Mouse (Mus musculus): ENCODE data around the gene Rtn2.

Rtn2 gene

DNA sequence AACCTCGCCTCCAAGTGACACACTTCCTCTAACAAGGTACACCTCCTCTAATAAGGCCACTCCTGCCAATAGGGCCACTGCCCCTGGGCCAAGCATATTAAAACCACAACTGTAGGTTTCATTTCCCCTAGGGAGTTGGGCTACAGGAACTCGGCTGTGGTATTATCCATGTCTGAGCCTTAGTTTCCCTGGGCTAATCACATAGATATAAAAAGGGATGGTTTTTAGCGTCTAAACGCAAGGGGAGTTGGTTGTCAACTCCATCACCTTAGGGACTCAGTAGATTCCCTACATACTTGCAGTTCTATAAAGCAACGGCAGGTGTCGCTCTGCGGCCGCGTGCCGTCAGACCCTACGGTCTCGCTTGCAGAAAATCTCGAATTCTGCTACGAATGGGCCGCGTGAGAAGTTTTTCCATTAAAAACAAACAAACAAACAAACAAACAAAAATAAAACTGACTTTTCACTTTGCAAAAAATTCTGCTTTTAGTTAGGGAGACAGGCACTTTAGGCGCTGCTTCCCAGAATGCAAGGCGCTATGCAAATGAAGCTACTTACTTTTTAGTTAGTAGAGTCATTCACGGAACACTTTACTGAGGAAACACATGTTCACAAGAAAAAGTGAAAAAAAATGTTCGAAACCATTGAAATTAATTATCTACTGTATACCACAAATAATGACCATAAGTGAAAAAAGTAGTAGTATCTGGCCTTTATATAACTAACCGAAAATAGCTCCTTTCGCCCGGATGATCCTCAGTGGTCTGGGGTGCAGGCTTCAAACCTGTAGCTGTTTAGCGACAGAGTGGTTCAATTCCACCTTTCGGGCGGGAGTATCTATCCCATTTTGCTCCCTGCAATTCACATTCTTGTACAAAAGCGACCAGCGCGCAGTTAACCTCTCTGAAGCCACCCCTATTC is 18.3 kb downstream of the Rtn2 start:
- in situ Hi-C loops (cut with MboI, MseI), result no loop called here

DNA sequence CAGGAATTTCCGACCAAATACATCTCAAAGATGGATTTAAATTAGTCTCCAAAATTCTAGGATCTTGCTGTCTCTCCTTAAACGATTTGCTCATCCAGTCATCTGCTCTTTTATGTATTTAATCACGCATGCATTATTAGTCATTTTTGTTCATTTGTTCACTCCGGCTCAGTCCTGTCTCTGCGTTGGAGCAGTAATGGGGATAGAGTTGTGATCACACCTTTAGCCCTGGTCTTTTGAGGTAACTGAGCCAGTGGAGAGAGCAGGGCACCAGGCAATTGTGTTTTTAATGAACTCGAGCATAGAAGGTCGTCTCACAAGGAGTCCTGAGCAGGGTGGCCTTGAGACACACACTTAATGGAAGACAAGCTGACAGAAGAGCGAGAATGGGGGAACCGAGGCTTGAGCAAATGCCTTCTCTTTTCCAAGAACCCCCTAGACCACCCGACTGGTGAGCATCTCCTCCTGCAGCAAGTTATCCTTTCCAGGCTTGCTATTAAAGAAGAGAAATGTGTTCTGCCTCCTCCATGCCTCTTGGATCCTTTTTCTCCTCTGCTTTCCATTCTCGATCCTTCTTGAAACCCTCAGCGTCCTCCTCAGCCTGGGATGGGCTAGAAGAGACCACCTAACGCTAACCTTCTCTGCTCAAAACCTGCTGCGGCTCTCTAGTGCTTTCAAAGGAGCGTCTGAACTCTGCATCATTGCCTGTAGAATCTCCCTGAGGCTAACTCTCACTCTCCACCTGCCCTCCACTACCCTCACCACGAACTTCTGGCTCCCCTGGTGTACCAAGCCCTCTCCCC is 19.2 kb downstream of the Rtn2 start:
- in situ Hi-C loops (cut with MboI, MseI), result no loop called here

DNA sequence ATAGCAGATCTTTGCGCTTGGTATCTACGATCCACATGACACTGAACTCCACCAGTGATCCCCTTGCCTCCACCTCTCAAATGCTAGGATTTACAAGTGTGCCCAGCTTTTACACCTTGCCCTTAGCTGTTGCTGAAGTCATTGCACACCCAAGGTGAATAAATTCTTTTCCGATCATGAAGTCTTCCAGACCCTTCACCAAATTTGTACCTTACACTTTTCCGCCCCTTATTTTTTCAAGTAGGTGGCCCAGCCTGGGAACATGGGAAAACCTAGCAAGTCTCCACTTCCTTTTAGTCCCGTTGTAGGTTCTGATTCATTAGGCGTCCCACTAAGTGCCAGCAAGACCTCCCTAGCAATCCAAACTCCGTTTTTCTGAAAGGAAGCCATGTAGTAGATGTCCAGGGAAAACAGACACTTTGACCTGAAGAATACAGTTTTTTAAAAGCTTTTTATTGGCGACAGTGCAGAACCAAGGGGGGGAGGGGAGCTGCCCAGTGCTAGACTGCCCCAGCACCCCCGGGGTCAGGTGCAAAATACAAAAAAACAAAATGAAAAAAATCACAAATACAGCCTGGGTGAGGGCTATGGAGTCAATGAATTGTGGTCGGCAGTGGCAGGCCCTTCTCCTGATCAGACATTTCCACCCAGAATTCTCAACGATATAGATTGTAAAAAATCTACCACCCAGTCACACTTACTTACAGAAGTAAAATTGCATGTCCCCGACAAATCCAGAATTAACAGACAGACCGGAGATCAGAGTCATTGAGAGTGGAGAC is 20.0 kb downstream of the Rtn2 start:
- in situ Hi-C loops (cut with MboI, MseI), result no loop called here

DNA sequence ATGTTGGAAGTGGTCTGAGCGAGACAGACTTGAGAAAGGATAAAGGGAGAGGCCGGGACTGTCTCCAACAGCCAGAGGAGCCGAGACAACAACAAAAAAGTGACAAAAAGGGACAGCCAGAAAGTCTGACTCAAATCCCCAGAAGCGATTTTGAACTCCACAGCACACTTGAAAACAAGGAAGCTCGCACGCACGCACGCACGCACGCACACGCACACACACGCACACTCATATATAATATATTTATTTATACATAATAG is 20.6 kb downstream of the Rtn2 start:
- in situ Hi-C loops (cut with MboI, MseI), result no loop called here

DNA sequence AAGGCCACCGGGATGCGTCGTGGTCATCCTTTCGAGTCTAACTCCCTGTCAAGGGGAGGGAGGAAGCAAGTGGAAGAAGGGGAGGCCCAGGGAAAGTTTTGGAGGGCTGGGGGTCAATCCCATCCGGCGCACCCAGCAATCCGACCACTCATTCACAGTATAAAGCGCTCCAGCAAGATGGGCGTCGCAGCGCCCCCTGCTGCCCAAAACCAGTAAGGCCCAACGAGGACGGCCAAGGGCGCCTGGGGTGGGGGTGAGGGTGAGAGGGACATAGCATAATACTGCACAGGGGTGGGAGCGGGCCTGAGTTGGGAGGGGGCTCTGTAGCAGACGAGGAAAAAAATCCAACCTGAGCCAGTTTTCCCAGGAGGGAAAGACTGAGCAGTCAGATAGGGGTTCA is 21.3 kb downstream of the Rtn2 start:
- in situ Hi-C loops (cut with MboI, MseI), result no loop called here

DNA sequence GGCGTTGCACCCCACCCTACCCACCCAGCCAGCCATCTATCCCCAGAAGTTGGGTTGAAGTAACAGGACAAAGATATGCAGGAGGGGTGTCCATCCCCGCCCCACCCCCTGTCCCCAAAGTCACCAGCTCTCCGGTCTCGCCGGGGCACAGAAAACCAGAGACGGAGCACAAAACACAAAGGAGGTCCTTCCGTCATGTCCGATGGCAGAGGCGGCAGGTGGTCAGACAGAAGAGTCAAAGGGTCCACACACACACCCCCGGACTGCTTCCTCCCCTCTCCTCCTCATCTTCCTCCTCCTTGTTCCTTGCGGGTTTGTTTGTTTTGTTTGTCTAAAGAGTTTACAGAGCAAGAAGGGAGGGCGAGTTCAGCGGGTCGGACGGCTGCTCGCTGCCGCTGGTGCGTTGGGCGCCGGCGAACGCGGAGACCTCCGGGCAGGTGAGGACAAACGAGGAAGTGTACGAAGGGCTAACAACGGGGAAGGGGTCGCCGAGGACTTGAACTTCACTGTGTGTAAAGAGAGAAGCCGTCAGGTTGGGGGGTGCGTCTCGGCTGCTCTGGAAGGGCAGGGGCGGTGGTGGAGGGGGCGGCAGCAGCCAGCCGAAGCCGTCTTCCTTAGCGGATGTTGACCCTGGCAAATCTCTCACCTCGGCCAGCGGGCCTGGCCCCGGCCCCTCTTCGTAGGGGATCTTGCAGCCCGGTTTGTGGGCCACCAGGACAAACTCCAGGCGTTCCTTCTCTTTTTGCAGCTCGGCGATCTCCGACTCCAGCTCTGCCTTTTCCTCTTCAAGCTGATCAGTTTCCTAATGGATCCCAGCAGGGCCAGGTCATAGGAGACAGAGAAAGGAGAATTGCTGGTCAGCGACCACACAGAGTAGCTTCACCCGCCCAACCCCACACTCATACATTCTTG is 22.3 kb downstream of the Rtn2 start:
- in situ Hi-C loops (cut with MboI, MseI), result loop anchor here (5.0 kb wide), 1 partner anchor 38 kb away; the partner anchor contains the start of gene Ercc1

DNA sequence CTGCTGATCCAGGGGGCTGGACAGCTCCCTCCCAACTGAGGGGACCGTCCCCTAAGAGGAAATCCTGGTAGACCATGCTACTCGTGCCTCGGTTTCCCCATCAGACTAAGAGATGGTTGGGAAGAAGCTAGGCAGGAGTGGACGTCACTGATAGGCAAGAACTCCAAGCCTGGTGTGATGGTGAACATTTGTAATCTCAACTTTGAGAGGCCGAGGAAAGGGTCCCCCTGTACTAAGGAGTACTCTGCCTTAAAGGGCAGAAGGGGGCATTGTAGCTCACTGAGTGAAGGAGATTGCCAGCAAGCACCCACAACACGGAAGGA is 22.9 kb downstream of the Rtn2 start:
- in situ Hi-C loops (cut with MboI, MseI), result loop anchor here (5.0 kb wide), 1 partner anchor 37 kb away; the partner anchor contains the start of gene Ercc1

DNA sequence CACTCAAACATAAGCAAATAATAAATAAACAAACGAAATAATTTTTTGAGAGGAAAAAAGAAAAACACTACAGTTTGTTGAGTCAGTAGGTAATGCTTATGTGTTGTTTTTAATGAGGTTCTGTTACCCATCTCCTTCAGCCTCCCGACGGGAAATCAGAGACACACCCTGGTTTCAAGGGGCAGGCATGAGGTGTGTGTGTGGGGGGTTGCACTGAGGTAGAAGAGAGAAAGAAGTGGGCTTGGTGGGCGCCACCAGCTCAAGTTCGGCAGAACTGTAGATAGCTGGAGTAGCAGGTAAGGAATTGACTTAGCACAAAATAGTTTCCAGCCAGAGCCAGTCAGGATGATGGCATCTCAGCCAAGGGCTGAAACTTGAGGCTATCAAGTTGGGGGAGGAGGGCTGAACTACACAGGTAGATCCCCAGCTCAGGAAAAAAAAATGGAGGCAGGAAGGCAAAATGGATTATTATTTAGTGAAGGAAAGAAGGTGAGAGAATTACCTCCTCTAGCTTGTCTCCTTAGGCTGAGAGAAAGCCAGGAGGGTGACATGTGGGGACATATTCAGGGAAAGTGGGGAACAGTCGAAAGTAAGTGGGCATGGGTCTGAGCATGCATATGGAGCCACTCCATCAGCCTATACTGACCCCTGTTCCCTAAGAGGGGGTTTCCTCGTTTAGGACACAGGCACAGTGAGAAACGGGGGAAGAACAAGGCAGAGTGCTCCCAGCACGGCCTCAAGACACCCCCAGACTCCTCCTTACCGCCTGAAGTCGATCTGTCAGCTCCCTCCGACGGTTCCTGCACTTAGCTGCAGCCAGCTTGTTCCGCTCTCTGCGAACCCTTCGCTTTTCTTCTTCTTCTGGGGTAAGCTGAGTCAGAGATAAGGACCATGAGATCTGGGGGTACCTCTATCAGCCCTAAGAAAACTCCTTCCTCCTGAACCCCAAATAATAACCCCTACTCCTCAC is 23.7 kb downstream of the Rtn2 start:
- in situ Hi-C loops (cut with MboI, MseI), result loop anchor here (5.0 kb wide), 1 partner anchor 36 kb away; the partner anchor contains the start of gene Ercc1

DNA sequence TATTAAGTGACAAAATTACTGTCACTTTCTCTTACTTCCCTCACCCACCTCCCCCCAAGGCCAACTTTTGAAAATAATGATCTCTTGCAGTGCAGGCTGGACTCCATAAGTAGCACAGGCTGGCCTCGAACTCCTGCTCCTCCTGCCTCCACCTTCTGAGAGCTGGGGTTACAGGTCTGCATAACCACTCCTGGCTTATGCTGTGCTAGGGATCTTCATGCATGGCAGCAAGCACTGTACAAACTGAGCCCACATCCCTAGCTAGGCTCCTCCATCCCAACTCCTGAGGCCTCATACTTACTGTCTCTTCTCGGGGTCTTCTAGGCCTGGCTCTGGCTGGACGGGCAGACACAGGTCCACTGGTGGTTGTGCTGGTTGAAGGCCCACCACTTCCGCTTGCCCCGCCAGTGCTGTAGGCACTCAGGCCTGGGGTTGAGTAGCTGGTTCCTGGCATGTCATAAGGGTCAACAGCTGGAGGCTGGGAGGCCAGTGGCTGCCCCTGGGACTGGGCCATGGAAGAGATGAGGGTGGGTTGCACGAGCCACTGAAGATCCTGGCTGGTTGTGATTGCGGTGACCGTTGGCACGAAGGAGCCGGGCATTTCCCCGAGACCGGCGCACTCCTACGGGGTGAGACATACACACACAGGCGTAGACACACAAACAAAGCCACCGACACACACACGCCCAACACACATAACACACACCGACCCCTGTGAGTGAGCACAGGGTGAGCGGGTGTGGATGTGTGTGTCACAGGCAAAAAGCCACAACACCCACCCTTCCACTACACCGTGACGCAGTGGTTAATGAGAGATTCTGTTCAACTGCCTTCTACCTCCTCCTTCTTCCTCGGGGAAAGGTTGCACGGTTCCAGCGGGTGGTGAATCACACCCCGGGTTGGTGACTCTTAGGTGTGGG is 24.7 kb downstream of the Rtn2 start:
- in situ Hi-C loops (cut with MboI, MseI), result loop anchor here (5.0 kb wide), 1 partner anchor 35 kb away; the partner anchor contains the start of gene Ercc1

DNA sequence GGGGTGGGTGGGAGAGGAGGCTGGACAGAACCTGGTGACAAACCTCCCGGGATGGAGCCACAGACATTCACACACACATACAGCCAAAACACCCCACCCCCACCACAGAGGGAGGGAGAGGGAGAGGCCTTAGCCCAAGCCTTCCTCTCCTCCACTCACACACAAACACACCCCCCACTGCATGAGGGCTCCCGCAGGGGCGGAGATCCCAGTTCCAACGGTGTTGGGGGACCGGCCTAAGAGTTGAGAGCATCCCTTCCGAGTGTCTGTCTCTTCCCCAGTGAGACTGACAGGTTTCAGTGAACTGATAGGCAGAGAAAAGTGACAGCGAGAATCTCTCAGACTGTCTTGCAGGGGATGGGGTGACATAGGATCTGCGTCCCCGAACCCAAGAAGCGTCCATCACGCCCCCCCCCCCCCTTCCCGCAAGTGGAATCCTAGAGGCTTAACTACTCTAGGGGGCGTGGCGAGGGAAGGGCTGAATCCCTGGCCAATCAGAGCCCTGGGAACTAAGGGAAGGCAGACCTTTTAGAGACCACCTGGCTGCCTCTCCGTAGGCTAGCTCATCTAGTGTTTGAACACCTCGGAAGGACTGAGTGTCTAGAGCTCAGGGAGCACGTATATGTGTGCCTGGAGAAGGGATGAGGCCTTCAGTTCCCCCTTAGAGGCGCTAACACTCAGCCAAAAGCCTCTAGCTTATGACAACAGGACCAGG is 25.5 kb downstream of the Rtn2 start:
- in situ Hi-C loops (cut with MboI, MseI), result loop anchor here (5.0 kb wide), 1 partner anchor 34 kb away; the partner anchor contains the start of gene Ercc1

DNA sequence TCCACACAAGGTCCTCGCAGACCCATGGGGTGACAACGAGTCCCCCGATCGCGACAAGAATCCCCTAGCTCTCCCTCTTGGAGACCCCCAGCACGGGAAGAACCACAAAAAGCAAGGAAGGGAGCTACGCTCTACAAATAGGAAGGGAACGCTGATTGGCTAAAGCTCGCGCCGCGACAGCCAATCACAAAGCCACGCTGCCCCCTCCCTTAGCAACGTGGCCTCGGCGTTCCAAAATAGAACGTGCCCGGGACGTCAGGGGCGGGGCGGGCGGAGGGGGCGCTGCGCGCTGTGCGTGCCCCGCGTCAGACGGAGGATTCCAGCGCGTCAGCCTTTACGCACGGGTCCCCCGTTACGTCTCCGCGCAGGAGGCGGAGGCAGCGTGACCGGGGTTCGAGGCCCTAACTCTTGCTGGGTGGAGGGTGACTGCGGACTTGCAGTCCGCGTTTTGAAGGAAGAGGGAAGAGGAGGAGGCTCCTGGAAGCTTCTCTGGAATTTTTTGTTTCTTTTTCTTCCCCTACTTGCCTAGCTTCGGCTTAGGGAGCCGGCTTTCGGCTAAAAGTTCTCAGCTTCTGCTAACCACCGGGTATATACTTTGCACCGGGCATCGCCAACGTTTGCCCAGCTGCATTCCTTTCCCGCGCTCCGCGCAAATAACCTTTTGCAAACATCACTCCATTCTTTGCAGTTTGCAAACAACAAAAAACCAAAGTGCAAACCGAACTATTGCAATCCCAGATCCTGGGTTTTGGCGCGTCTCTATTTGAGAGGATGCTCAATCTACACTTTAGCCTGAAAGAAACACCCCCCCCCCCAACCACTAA is 26.2 kb downstream of the Rtn2 start:
- in situ Hi-C loops (cut with MboI, MseI), result loop anchor here (5.0 kb wide), 1 partner anchor 34 kb away; the partner anchor contains the start of gene Ercc1

DNA sequence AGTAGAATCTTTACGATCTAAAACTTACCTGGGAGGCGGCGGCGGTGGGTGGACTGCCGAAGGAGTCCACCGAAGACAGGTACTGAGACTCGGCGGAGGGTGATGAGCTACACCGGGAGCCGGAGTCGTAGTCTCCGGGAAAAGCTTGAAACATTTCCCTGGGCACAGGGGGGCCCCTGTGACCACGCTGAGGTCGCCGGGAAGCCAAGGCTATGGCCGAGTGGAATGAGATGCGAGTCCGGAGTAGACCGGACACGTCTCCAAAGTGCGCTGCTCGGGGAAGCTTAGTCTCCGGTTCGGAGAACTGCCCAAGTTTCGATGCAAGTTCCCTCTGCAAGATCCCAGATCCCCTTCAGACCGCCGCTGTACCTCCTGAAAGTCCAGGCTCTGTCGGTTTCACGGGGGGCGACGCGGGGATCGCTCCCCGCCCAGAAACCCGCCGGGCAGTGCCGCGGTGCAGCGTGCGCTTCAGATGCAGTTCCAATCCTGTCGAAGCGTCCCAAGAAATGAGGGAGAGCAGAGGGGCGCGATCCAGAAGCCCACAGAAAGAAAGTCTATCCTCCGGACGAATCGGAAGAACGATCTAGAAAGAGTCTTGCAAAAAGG is 27.0 kb downstream of the Rtn2 start:
- in situ Hi-C loops (cut with MboI, MseI), result loop anchor here (5.0 kb wide), 1 partner anchor 33 kb away; the partner anchor contains the start of gene Ercc1

DNA sequence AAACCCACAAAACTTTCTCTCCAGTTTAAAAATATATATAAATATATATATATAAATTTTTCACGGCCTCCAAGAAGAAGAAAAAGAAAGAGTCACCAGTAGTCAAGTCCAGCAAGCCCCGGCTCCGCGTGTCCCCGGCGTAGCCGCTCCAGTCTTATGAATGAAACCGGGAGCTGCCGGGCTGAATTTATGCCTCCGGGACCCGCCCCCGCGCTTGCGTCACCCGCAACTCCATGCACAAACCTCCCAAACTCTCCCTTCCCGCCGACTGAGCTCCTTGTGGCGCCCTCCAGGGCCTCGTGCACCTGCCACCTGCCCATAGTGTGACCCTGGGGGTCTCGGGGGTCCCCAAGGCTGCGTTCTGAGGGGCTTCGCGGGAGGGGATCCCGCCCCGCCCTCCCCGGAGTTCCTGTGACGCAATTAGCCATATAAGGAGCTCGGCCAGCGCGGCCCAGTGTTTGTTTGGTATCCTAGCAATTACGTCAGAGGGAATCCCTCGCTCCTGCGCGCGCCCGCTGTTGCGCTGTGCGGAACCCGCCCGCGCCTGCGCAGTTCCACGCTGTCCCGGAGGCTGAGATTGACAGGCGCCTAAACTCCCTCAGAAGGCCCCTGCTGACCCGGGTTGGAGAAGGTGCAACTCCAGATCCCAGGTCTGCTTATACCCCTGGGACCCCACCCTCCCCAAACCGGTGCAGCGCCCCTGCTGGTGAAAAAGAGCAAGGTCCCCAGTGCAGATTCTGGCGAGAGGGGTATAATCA is 27.6 kb downstream of the Rtn2 start, which contains the start of gene Fosb:
Gene Fosb, minus strand, starts transcription at position 168 of the 758 bp plus-strand sequence.
- in situ Hi-C loops (cut with MboI, MseI), result loop anchor here (5.0 kb wide), 1 partner anchor 32 kb away; the partner anchor contains the start of gene Ercc1

DNA sequence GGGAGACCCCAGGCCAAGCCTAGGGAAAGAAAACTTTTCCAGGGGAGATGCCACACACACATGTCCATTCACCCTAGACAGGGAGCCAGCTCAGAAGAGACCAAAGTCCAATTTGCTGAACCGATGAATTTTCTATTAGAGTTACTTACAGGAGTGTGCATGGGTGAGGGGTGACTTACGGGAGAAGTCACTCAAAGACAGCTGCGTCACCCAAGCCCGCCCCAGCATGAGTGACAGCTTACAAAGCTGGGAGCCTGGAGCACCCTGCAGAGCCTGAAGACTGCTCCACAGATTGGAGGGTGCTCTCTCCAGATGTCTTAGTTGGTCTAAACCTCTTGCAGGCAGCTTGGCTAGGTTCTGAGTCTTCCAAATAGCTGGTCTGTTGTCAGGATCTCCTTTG is 29.6 kb downstream of the Rtn2 start:
- in situ Hi-C loops (cut with MboI, MseI), result no loop called here

DNA sequence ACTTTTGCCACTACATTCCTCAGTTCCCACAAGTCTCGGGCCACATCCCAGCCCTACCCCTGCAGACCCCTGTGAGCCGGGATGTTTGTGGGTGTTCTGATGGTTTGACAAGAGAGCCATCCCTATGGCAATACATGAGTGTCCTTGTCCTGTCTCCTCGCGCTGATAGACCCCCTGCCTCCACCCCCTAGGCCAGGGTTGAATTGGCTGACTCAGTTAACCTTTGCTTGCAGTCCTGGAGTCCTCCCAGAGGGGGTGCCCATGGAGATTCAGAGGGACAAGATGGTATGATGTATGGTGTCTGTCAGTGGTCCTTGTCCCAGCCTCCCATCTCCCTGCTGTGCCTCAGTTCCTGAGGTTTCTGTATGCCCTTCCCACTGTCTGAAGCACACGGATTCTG is 31.6 kb downstream of the Rtn2 start:
- in situ Hi-C loops (cut with MboI, MseI), result no loop called here
